Mouse (Mus musculus) thymus, adult 2 months (tissue): ENCODE results near the gene Sppl2a. TPM values are rescaled to one million over a fixed set of nuclear protein-coding genes. Genes with fewer than 3 reads are reported as not detected.

Source experiments
- DNase-seq: peaks from one replicate; pipeline ENCODE4 v3.0.0; 2021
- H3K27ac ChIP-seq: fragments of 200-500 bp; 2 replicates; pipeline ENCODE4 v1.5.1; 2012; ENCODE audit warnings: low read length, control low read depth; ENCODE audit not compliant: control insufficient read depth, insufficient read depth
- H3K27me3 ChIP-seq: fragments of 200-500 bp; 2 replicates; pipeline ENCODE4 v1.6.1; 2012; ENCODE audit warnings: mild to moderate bottlenecking, low read length, moderate library complexity, mixed read lengths; ENCODE audit not compliant: control insufficient read depth, insufficient read depth
- H3K36me3 ChIP-seq: fragments of 200-500 bp; 2 replicates; pipeline ENCODE4 v1.6.1; 2012; ENCODE audit warnings: mild to moderate bottlenecking, low read length, moderate library complexity; ENCODE audit not compliant: control insufficient read depth, insufficient read depth
- H3K4me1 ChIP-seq: fragments of 200-500 bp; replicated peaks from 2 replicates; pipeline ENCODE4 v1.6.1; 2012; ENCODE audit warnings: low read length; ENCODE audit not compliant: control insufficient read depth, insufficient read depth
- H3K4me3 ChIP-seq: fragments of 200-500 bp; 2 replicates; pipeline ENCODE4 v1.5.1; 2012; ENCODE audit warnings: mild to moderate bottlenecking, low read length, control low read depth, moderate library complexity; ENCODE audit not compliant: control insufficient read depth, insufficient read depth
- CTCF ChIP-seq: fragments of 200-500 bp; IDR thresholded peaks from 2 replicates; pipeline ENCODE4 v1.5.1; 2012; ENCODE audit warnings: mild to moderate bottlenecking, control low read depth, low read length, moderate library complexity, borderline replicate concordance; ENCODE audit not compliant: control insufficient read depth, poor library complexity, insufficient read depth; ENCODE audit errors: extremely low read depth
- POLR2A ChIP-seq: fragments of 200-500 bp; IDR thresholded peaks from 2 replicates; pipeline ENCODE4 v1.6.1; 2012; ENCODE audit warnings: mild to moderate bottlenecking, low read length, control low read depth, moderate library complexity; ENCODE audit not compliant: control insufficient read depth, poor library complexity, insufficient read depth; ENCODE audit errors: extremely low read depth
- WGBS: fragments of 180-500 bp; shearing (Covaris S2); methylation state at CpG from one replicate; pipeline ENCODE4 v1.1.7; 2018; 5-methylcytosine and 5-hydroxymethylcytosine counted together
- polyA plus RNA-seq: library from polyadenylated mRNA; depleted of rRNA; stranded (reverse); fragments of >200 nt; gene quantifications from 2 replicates; pipeline ENCODE4 v1.2.3, GENCODE M21; 2012; rRNA removed

Sppl2a gene
- polyA plus RNA-seq, 1 experiment: 24.3 TPM

DNA sequence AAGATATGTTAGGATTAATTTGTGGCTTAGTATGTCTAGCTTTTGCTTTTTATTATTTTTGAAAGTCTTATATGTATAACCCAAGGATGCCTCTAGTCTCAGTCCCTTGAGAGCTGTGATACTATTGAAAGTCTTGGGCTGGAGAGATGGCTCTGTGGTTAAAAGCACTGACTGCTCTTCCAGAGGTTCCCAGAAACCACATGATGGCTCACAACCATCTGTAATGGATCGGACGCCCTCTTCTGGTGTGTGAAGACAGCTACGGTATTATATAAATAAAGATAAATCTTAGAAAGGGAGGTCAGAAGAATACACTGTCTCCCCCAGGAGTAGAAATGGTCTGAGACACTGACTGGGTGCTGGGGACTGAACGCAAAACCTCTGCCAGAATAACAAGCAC is 88.3 kb downstream of the Sppl2a start:
- Histone ChIP-seq H3K27me3 (no peaks in the 10 kb centered on the region), H3K27ac (no peak overlapping the region), H3K36me3 (peaks cover 39% of the 10 kb centered on the region), H3K4me1 (no peaks in the 10 kb centered on the region), H3K4me3 (no peak overlapping the region)
- 96% methylated on average over 4 of the region's 4 CpGs for whole genome bisulfite sequencing
- TF ChIP-seq CTCF (no peak), POLR2A (no peak)
- no peak for DNase-seq

Other genes starting within 250 kb of the Sppl2a start
- 15.0 and 16.2 TPM in 2 replicates for gene Usp8, start 225.9 kb downstream of the Sppl2a start, polyA plus RNA-seq
- 0.32 and 0.51 TPM in 2 replicates for gene Usp50, start 149.8 kb downstream of the Sppl2a start, polyA plus RNA-seq
- 10.3 and 11.6 TPM in 2 replicates for gene Trpm7, start 57.0 kb downstream of the Sppl2a start, polyA plus RNA-seq
- gene Ap4e1, start 75.5 kb upstream of the Sppl2a start, polyA plus RNA-seq: 5.9 and 6.8 TPM in 2 replicates
- gene Blvra, start 137.4 kb upstream of the Sppl2a start, polyA plus RNA-seq: 9.1 and 12.1 TPM in 2 replicates
- gene Ncaph, start 200.7 kb upstream of the Sppl2a start, polyA plus RNA-seq: 19.1 and 24.1 TPM in 2 replicates
- 24.6 and 25.4 TPM in 2 replicates for gene Itpripl1, start 210.2 kb upstream of the Sppl2a start, polyA plus RNA-seq